Mouse (Mus musculus) E14TG2a.4 (cell line): ENCODE data around the gene Olfr6.
"Not testable (repeated sequence)": the region's sequence is repeated elsewhere in the genome, so short reads cannot be mapped to it uniquely, and the experiment has no call there.

ENCODE experiments used
- CTCF ChIP-seq: conservative IDR thresholded peaks from 2 replicates; pipeline ENCODE4 v1.5.1; 2014; ENCODE audit warnings: low read length
- NANOG ChIP-seq: IDR thresholded peaks from 2 replicates; pipeline ENCODE4 v1.6.1; 2014; ENCODE audit warnings: borderline replicate concordance, low read length, mixed read lengths
- POU5F1 ChIP-seq: IDR thresholded peaks from 2 replicates; pipeline ENCODE4 v1.6.1; 2014; ENCODE audit warnings: low read length, borderline replicate concordance

GRCm38 (mm10) chr7:106920961-106921360 is 42.8 kb downstream of the Olfr6 start:
- not testable (repeated sequence) for TF ChIP-seq CTCF, NANOG, POU5F1
